Mouse (Mus musculus): ENCODE measurements around the gene Rnf19b. TPM values are rescaled to one million over a fixed set of nuclear protein-coding genes. Genes with fewer than 3 reads are reported as not detected.

Gene Rnf19b
- polyA plus RNA-seq, 1 experiment from 2014 or later = 36.3 TPM

GRCm38 (mm10) chr4:129117720-129118510 lies 59.8 kb downstream of the Rnf19b start:
- Histone ChIP-seq H3K9me3 (ENCODE audit: control insufficient read depth, low read length) (no peaks in the 10 kb centered on the region), H3K4me3 (ENCODE audit: low read depth, low read length) (no peak overlapping the region), H3K27me3 (ENCODE audit: control insufficient read depth, insufficient read depth, low read length) (peaks cover 3% of the 10 kb centered on the region; the same call in 1 of the 2 replicates), H3K36me3 (ENCODE audit: control insufficient read depth, insufficient read depth, low read length) (no peaks in the 10 kb centered on the region), H3K9ac (replicated peaks; ENCODE audit: low read depth, low read length) (no peak overlapping the region), H3K27ac (ENCODE audit: low read depth, low read length) (no peak overlapping the region), H3K4me1 (ENCODE audit: control insufficient read depth, insufficient read depth, low read length) (peaks cover 11% of the 10 kb centered on the region), H3K4me2 (ENCODE audit: low read depth, low read length) (no peak overlapping the region)
- no peak for ATAC-seq (ENCODE audit: low read depth)
- 86% methylated on average over 14 of the region's 14 CpGs for WGBS

- no peak overlapping the region for H3K27ac ChIP-seq (ENCODE audit: low read depth, low read length)
- H3K4me2 ChIP-seq (ENCODE audit: low read depth, low read length) = 0 out of 2 replicates have a peak overlapping the region, but pooled peaks have one; percentile 91
- ATAC-seq (ENCODE audit: low read depth) = no peak
- H3K4me1 ChIP-seq (ENCODE audit: control insufficient read depth, insufficient read depth, low read length) = peaks cover 7% of the 10 kb centered on the region
- no peak overlapping the region for H3K9ac ChIP-seq (replicated peaks; ENCODE audit: low read depth, low read length)
- no peaks in the 10 kb centered on the region for H3K36me3 ChIP-seq (ENCODE audit: control insufficient read depth, insufficient read depth, low read length)
- 75% methylated on average over 10 of the region's 10 CpGs for WGBS
- no peaks in the 10 kb centered on the region for H3K9me3 ChIP-seq (ENCODE audit: control insufficient read depth, low read length)
- H3K27me3 ChIP-seq (ENCODE audit: control insufficient read depth, insufficient read depth, low read length) = peaks cover 3% of the 10 kb centered on the region; the same call in 1 of the 2 replicates
- no peak overlapping the region for H3K4me3 ChIP-seq (ENCODE audit: low read depth, low read length)
These were observed 61.6 kb downstream of the Rnf19b start for GRCm38 (mm10) chr4:129119708-129120107.

GRCm38 (mm10) chr4:129120520-129121445 lies 62.7 kb downstream of the Rnf19b start:
- H3K4me1 ChIP-seq (ENCODE audit: control insufficient read depth, insufficient read depth, low read length) = peaks cover 7% of the 10 kb centered on the region
- WGBS = under 1% methylated on average over 48 of the region's 59 CpGs
- H3K4me2 ChIP-seq (ENCODE audit: low read depth, low read length) = peak overlapping the region; percentile 91
- no peaks in the 10 kb centered on the region for H3K9me3 ChIP-seq (ENCODE audit: control insufficient read depth, low read length)
- no peaks in the 10 kb centered on the region for H3K36me3 ChIP-seq (ENCODE audit: control insufficient read depth, insufficient read depth, low read length)
- H3K27me3 ChIP-seq (ENCODE audit: control insufficient read depth, insufficient read depth, low read length) = peaks cover 3% of the 10 kb centered on the region; the same call in 1 of the 2 replicates
- peak overlapping the region; percentile 53 for H3K4me3 ChIP-seq (ENCODE audit: low read depth, low read length)
- peak overlapping the region; percentile 69 for H3K9ac ChIP-seq (replicated peaks; ENCODE audit: low read depth, low read length)
- H3K27ac ChIP-seq (ENCODE audit: low read depth, low read length) = peak overlapping the region; percentile 55; the same call in 1 of the 2 replicates
- ATAC-seq (ENCODE audit: low read depth) = peak; percentile 65; the same call in 1 of the 2 replicates

- Histone ChIP-seq H3K9ac (replicated peaks; ENCODE audit: low read depth, low read length) (peak within 1 kb of the TSS; percentile 69), H3K4me3 (ENCODE audit: low read depth, low read length) (peak within 1 kb of the TSS; percentile 53), H3K9me3 (ENCODE audit: control insufficient read depth, low read length) (no peaks in the 10 kb centered on the region), H3K4me2 (ENCODE audit: low read depth, low read length) (peak within 1 kb of the TSS; percentile 91), H3K4me1 (ENCODE audit: control insufficient read depth, insufficient read depth, low read length) (peaks cover 7% of the 10 kb centered on the region), H3K27ac (ENCODE audit: low read depth, low read length) (peak within 1 kb of the TSS; percentile 55; the same call in 1 of the 2 replicates), H3K36me3 (ENCODE audit: control insufficient read depth, insufficient read depth, low read length) (no peaks in the 10 kb centered on the region), H3K27me3 (ENCODE audit: control insufficient read depth, insufficient read depth, low read length) (peaks cover 3% of the 10 kb centered on the region; the same call in 1 of the 2 replicates)
- WGBS = under 1% methylated on average over 10 of the region's 17 CpGs
- 0 out of 2 replicates have a peak, but pooled peaks have one; percentile 9 for ATAC-seq (ENCODE audit: low read depth)
These were observed 63.6 kb downstream of the Rnf19b start, which contains the start of gene Hpca for GRCm38 (mm10) chr4:129121569-129122086. TSS of gene Hpca (minus strand) at chr4:129122036.

GRCm38 (mm10) chr4:129122107-129122506 lies 64.0 kb downstream of the Rnf19b start:
- 33% methylated on average over 9 of the region's 9 CpGs for WGBS
- no peaks in the 10 kb centered on the region for H3K36me3 ChIP-seq (ENCODE audit: control insufficient read depth, insufficient read depth, low read length)
- H3K9me3 ChIP-seq (ENCODE audit: control insufficient read depth, low read length) = no peaks in the 10 kb centered on the region
- H3K4me3 ChIP-seq (ENCODE audit: low read depth, low read length) = no peak overlapping the region
- peaks cover 7% of the 10 kb centered on the region for H3K4me1 ChIP-seq (ENCODE audit: control insufficient read depth, insufficient read depth, low read length)
- no peak overlapping the region for H3K4me2 ChIP-seq (ENCODE audit: low read depth, low read length)
- no peak overlapping the region for H3K9ac ChIP-seq (replicated peaks; ENCODE audit: low read depth, low read length)
- ATAC-seq (ENCODE audit: low read depth) = no peak
- H3K27ac ChIP-seq (ENCODE audit: low read depth, low read length) = no peak overlapping the region
- peaks cover 3% of the 10 kb centered on the region; the same call in 1 of the 2 replicates for H3K27me3 ChIP-seq (ENCODE audit: control insufficient read depth, insufficient read depth, low read length)

- no peak overlapping the region for H3K4me2 ChIP-seq (ENCODE audit: low read depth, low read length)
- peaks cover 3% of the 10 kb centered on the region; the same call in 1 of the 2 replicates for H3K27me3 ChIP-seq (ENCODE audit: control insufficient read depth, insufficient read depth, low read length)
- H3K36me3 ChIP-seq (ENCODE audit: control insufficient read depth, insufficient read depth, low read length) = no peaks in the 10 kb centered on the region
- H3K9ac ChIP-seq (replicated peaks; ENCODE audit: low read depth, low read length) = no peak overlapping the region
- whole genome bisulfite sequencing = 40% methylated on average over 8 of the region's 8 CpGs
- no peak overlapping the region for H3K27ac ChIP-seq (ENCODE audit: low read depth, low read length)
- no peak overlapping the region for H3K4me3 ChIP-seq (ENCODE audit: low read depth, low read length)
- H3K4me1 ChIP-seq (ENCODE audit: control insufficient read depth, insufficient read depth, low read length) = peaks cover 7% of the 10 kb centered on the region
- H3K9me3 ChIP-seq (ENCODE audit: control insufficient read depth, low read length) = no peaks in the 10 kb centered on the region
- ATAC-seq (ENCODE audit: low read depth) = no peak
These were observed 64.6 kb downstream of the Rnf19b start for GRCm38 (mm10) chr4:129122719-129123118.

- Histone ChIP-seq H3K4me2 (ENCODE audit: low read depth, low read length) (0 out of 2 replicates have a peak overlapping the region, but pooled peaks have one; percentile 7), H3K27me3 (ENCODE audit: control insufficient read depth, insufficient read depth, low read length) (peaks cover 3% of the 10 kb centered on the region; the same call in 1 of the 2 replicates), H3K36me3 (ENCODE audit: control insufficient read depth, insufficient read depth, low read length) (no peaks in the 10 kb centered on the region), H3K9ac (replicated peaks; ENCODE audit: low read depth, low read length) (no peak overlapping the region), H3K27ac (ENCODE audit: low read depth, low read length) (0 out of 2 replicates have a peak overlapping the region, but pooled peaks have one; percentile 12), H3K9me3 (ENCODE audit: control insufficient read depth, low read length) (no peaks in the 10 kb centered on the region), H3K4me3 (ENCODE audit: low read depth, low read length) (no peak overlapping the region), H3K4me1 (ENCODE audit: control insufficient read depth, insufficient read depth, low read length) (peaks cover 11% of the 10 kb centered on the region)
- ATAC-seq (ENCODE audit: low read depth) = peak; percentile 12; the same call in 1 of the 2 replicates
- 9% methylated on average over 13 of the region's 13 CpGs for WGBS
These were observed 66.6 kb downstream of the Rnf19b start for GRCm38 (mm10) chr4:129124652-129125146.

GRCm38 (mm10) chr4:129125736-129126451 lies 67.8 kb downstream of the Rnf19b start:
- 21% methylated on average over 19 of the region's 19 CpGs for WGBS
- Histone ChIP-seq H3K9me3 (ENCODE audit: control insufficient read depth, low read length) (no peaks in the 10 kb centered on the region), H3K27ac (ENCODE audit: low read depth, low read length) (no peak overlapping the region), H3K4me2 (ENCODE audit: low read depth, low read length) (peak overlapping the region; percentile 11; the same call in 1 of the 2 replicates), H3K27me3 (ENCODE audit: control insufficient read depth, insufficient read depth, low read length) (peaks cover 3% of the 10 kb centered on the region; the same call in 1 of the 2 replicates), H3K9ac (replicated peaks; ENCODE audit: low read depth, low read length) (no peak overlapping the region), H3K4me3 (ENCODE audit: low read depth, low read length) (no peak overlapping the region), H3K4me1 (ENCODE audit: control insufficient read depth, insufficient read depth, low read length) (peaks cover 13% of the 10 kb centered on the region), H3K36me3 (ENCODE audit: control insufficient read depth, insufficient read depth, low read length) (no peaks in the 10 kb centered on the region)
- ATAC-seq (ENCODE audit: low read depth) = no peak

Data from neural tube, embryonic 14.5 days (tissue).